Mouse (Mus musculus) R1 (cell line): ENCODE measurements at regions not wholly inside any gene's neighbourhood (a gene's known extent, or its start where the extent isn't known, plus 50 kb on each side); places are given as distances from the start of the nearest gene placed in this dataset.
"Not testable (repeated sequence)": the region's sequence is repeated elsewhere in the genome, so short reads cannot be mapped to it uniquely, and the experiment has no call there.

ENCODE experiments used
- DNase-seq: peaks from one replicate; pipeline ENCODE4 v3.0.0-alpha.2; 2018; ENCODE audit warnings: low read depth, low spot score

DNA sequence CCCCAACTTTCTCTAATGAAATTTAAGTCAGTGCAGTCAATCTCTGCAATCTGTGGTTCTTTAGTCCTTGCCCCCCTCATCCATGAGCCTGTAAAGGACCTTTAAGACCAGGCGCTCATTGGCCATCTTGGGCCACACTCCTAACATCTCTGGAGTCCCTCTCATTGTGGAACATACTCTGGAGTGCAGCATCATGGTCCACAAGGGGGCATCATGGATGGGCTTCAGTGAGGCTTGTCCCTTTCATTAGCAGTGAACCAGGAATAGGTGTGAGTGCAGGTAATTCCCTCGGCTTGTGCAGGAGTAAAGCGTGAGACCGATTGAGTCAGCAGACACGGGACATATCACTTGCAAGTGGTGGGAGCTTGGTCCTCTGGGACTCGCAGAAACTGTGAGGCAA is 137.7 kb downstream of the Sall1 start:
- peak; percentile 17 for DNase-seq

DNA sequence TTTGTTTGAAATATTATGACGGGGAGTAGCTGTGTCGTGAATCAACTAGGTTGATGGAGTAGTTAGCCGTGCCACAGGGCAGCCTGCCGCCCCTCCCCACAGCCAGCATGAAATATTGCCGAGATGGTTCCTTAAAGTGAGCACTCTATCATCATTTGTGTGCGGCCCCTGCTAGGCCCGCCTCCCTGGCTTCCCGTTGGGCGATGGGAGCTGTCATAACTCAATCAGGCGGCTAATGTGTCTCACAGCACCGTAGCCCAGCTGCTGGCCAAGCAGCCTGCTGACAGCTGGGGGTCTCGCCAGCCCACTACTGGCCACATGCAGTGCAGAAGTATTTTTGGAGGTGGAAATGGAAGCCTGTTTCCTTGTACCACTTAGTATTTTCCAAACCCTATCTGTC is 140.9 kb downstream of the Sall1 start:
- no peak for DNase-seq

DNA sequence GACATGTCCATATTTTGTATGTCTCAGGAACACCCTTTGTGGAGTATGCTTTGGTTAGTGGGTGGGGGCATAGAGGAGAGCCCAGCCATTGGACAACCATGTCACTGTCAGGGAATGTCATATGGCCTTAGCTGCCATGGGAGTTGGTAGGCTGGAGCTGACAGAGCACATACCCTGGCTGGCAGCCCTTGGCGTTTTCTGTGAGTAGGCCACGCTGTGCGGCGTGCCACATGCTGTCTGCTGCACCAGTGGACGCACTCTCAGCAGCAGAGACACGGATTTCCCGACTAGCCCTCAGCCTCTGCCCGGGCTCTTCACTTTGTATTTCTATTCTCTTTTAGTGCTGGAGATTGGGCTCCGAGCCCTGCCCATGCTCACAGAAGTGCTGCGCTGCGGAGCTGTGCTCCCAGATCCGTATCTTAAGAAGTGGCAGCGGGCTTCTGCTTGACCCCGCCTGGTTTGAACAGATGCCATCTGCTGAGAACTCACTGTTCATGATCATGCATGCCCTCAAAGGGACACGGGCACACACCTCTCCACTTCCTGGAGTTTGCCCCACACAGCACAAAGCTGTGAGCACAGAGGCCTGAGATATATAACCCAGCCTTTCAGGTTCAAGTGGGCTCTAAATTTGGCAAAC is 160.1 kb downstream of the Sall1 start:
- DNase-seq, result no peak

- DNase-seq, result no peak
Measured at GRCm38 (mm10) chr8:88879857-88880256, 164.1 kb downstream of the Sall1 start.

GRCm38 (mm10) chr8:88877921-88878320 is 166.0 kb downstream of the Sall1 start:
- DNase-seq, result no peak

- no peak for DNase-seq
Measured at GRCm38 (mm10) chr8:88862846-88863455, 166.1 kb downstream of the Cyld start.

DNA sequence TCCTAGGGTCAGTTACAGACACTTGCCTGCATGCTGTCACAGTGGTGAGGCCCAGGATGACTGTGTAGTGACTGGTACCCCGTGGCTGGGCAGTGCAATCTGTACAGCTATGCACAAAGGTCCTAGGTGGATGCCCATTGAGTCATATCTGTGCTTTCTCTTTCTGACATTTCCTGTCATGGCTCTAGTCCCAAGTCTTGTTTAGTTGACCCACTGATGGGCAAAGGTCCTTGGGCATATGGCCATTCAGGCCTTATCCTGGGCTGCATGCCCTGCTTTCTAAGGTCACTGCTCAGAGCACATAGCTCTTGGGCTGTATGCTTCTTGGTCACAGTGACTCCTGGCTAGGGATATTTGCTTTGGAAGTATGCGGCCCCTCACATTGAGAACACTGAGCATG is 160.4 kb downstream of the Cyld start:
- DNase-seq, result no peak

- no peak for DNase-seq
Measured at GRCm38 (mm10) chr8:88853200-88853599, 156.4 kb downstream of the Cyld start.

DNA sequence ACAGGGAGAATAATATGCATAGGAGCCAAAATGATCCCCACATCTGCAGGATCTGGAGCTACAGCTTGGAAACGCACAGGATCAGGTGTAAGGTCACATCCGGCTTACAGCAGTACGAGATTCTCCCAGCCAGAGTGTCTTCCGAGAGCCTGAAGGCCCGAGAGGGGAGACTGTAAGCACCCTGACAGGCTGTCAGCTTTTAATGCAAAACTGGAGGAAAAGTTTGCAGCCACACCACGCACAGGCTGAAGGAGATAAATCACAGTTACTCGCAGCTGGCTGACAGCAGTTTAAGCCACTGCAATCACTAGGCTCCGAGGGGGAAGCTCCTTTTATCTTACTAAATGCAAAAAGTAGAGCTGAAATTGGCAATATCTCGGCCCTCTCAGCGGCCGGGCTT is 149.1 kb downstream of the Cyld start:
- no peak for DNase-seq

GRCm38 (mm10) chr8:88844370-88844769 is 147.5 kb downstream of the Cyld start:
- no peak for DNase-seq

- no peak for DNase-seq
Measured at GRCm38 (mm10) chr8:88842451-88842850, 145.6 kb downstream of the Cyld start.

DNA sequence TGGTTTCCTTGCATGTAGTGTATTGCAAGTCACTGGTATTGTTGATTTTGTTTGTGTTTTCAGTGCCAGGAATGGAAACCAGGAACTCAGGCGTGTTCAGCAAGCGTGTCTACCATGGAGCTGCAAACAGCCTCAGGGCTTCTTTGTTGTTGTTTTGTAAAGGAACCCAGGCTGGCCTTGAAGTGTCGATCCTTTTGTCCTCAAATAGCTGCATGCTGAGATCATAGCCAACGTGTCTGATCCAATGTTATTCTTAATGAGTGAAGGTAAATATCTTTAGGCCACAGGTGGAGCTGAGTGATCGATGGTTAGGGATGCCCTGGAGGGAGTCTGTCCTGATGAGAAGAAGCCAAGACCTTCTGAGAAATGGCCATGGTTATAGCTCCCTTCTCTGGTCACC is 143.3 kb downstream of the Cyld start:
- DNase-seq, result peak; percentile 29

DNA sequence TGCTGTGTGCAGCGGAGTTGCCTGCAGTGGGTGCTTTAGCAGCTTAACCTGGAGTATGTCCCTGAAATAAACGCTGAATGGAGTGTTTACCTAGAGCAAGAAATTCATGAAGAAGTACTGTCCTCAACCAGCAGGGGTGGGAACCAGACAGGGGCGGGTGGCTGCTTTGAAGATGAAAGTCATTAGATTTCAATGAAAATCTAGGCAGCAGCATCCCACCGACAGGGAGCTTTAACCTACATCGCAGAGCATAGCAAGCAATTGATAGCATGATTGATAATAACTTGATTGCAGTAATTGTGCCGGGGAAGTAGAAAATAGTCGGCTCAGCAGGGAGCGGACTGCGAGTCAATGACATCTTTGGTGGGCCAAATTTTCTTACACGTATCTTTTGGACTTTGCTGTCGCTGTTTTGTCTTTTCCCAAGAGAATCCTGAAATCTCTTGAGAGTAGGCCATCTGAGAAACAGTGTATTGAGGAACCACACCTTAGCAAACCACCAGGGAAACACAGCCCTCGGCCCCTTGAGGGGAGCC is 139.0 kb downstream of the Cyld start:
- peak; percentile 68 for DNase-seq

DNA sequence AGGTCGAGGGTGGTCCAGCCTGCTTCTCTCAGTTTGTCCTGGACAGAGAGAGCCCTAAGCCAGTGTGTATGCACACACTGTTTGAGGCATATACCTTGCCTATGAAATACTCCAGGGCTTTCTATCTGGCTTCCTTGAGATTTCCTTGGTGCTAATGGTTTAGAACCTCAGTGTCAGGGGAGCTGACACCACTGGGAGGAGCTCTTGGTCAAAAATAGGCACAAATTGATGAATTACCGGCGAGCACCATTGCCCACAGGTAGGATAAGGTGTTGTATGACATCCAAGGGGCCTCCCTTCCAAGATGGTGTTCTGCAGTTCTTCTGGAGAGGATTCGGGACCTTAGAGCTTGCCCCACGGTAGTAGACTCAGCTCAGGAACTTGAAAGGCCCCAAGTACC is 129.0 kb downstream of the Cyld start:
- no peak for DNase-seq

- DNase-seq, result peak; percentile 72
Measured at GRCm38 (mm10) chr8:88823931-88824330, 127.1 kb downstream of the Cyld start.

DNA sequence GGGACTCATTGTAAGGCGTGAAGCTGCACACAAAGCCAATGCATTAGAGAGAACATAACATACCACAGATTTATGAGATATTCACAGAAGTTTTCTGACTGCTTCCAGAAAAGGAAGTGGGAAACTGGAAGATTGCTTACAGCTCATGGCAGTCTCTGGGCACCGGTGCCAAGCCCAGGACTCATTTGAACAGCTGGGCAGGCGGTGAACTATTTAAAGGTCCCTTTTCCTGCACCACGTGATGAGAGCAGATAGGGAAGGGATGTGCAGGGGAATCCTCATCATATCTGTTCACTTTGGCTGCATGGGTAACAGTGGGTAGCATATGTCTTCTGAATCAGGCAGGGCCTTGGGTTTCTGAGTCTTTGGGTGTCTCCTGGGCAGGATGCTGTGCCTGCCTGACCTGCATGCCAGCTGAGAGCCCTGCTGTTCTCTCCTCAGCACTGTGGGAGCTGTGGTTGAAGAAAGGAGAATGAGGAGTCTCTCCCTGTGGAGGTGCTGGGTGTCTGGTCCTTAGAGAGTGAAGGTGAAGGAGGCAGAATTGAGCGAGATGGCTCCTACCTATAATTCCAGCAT is 123.5 kb downstream of the Cyld start:
- DNase-seq, result no peak

DNA sequence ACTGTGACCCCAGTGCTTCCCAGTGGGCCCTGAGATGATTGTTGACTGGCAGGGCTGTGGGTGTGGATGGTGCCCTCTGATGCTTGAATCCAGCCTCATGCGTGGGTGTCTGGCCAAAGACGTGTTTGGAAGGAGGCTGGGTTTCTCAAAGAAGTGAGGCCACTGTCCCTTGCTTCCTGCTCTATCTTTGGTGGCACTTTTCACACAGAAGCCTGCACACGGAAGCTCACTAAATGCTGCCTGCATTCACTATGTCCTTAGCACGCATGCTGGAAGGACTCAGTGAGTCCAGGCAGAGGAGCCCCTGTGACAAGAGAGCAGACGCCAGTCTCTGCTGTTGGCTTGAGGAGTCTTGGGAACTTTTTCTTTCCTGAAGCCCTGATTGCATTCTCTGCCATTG is 119.6 kb downstream of the Cyld start:
- no peak for DNase-seq

GRCm38 (mm10) chr8:88814246-88814645 is 117.4 kb downstream of the Cyld start:
- no peak for DNase-seq

DNA sequence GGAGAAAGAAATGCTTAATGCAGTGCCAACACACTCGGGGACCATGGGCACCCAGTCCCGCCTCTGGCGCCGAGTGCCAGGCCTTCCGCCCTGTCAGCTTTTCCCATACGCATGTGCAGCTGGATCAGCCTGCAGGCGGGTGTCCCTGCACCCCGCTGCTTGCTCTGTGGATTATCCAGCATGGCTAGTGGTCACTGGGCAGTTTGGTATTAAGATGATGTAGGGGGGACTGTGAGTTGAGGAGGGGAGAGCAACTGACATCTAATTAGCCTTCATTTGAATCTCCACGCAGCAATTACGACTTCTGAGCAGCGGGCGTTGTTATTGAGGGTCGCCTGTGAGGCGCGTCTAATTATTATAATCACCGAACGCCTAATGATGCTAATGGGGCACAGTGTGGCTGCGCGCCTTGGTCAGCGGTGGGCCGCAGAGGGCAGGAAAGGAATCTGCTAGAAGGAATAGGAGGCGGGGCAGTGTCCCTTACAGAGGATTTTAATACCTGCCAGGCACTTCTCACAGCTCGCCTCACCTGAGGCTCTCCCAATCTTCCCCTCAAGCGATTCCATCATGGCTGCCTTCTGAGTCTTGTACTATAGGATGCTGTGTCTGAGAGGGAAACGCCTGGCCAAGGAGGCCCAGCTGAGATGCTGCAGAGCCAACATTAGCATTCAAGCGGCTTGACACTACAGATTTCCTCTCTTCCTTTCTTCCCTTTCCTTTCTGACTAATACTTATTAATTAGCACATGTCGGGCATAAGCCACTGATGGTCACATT is 116.3 kb downstream of the Cyld start:
- no peak for DNase-seq

GRCm38 (mm10) chr8:88806851-88807250 is 110.0 kb downstream of the Cyld start:
- not testable (repeated sequence) for DNase-seq
